Mouse (Mus musculus) cerebellum, adult 11-12 months (tissue): ENCODE data around the gene Cbln1.

Experiments used
- DNase-seq: peaks from one replicate; pipeline ENCODE4 v3.0.0; 2022

The Cbln1 gene

DNA sequence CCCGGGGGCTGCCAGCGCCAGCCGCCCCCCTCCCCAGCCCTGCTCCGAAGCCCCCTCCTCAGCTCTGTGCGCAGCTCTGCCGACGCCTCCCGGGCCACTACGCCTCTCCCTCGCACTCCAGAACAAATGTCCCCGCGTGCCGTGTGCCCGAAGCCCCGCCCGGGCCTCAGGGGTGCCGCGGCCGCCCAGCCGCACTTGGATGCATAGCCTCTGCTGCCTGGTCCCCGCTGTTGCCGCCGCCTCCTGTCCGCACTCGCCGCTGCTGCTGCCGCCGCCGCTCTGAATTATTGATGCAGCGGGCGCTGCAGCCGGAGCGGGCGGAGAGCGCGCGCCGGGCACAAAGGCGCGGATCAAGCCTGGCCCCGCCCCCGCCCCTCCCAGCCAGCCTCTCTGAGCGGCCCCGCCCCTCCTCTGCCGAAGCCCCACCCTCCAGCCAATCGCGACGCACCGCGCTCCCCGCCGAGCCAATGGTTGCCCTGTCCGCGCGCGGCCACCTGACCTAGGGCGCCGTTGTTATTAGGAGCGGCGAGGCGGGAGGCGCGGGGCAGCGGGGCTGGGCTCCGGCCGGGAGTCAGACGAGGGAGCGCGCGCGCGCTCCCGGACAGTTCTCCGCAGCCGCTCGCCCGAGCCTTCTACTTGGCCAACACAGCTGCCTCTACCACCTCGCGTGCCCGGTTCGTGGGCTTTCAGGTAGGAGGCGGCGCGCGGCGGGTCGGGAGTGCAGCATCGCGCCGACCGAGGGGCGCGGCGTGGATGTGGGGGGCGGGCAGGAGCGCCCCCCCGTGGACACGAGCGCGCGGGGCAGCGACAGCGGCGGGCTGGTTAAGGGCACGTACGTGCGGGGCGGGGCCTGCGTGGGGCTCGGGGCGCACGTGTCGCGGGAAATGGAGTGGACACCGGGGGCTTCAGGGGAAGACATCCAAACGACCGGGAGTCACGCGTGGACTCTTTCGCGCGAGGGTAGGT, at the start of gene Cbln1:
Gene Cbln1 (minus strand): TSS at position 339 of the 966 bp plus-strand sequence.
- DNase-seq, result peak; percentile 96

DNA sequence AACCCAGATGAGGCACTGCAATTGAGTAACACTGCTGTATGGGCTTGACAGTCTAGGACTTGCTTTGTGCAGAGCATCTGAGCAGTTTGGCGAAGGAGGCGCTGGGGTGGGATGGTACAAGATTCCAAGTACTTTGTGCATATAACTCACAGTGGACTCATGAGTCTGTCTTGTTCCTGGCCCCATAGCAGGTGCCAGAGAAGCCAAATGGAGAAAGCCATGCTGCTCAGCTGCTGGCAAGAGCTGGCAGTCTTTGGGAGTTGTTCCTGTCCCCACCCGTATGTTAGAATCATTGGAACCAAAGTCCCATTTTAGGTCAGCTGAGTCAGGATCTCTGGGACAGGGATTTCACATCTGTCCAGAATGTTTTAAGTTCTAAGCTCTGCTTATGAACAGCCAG, 44.7 kb upstream of the Cbln1 start:
- DNase-seq, result peak; percentile 41

DNA sequence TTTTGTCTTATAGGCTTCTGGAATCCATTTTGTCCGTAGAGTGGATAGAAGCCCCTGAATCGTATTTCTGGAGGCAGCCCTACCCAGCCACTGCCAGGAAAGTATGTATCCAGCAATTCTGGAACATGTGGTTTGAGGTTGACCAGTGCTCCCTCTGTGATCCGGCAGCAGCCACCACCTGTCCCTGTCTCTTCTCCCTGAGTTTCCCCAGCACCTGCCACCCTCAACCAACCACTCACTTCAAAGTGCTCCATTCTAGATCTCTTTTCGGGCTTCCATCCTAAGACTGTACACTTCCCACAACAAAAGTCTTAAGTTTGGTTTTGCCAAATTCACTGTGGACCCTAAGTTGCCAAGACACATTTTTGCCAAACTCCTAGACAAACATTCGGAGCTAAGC, 41.4 kb upstream of the Cbln1 start:
- no peak for DNase-seq

DNA sequence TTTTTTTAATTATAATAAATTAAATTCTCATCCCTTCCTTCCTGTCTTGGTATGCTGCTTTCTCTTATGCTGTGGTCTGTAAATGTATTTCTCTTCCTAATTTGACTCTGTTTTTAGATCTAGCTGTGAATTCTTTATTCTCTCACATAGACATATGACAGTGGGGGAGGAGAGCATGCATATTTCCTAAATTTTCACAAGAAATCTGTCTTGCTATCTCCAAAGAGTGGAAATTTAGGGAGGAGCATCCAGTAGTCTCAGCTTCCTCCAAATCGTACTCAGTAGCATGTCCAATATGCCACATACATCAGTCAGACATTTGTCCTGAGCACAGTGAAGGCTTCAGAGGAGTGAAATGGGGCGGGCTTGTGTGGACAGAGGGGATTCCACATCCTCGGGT, 40.9 kb upstream of the Cbln1 start:
- DNase-seq, result no peak

DNA sequence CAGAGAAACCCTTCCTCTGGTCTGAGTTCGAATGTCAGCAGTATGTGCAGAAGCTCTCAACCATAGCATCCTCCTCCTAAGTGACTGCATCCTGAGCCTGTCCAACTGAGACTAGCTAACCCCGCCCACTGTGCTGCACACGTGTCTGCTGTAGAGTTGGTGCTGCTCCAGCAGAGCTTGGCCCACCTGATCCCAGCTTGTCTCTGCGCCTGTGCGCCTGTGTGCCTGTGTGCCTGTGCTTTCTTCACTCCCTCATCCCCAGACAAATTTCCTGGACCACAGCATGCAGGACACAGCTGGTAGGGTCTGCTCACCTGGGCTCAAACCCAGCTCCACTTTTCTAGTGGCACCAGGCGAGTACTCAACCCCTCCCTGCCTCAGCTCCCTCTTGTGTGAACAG, 40.2 kb upstream of the Cbln1 start:
- DNase-seq, result peak; percentile 62

DNA sequence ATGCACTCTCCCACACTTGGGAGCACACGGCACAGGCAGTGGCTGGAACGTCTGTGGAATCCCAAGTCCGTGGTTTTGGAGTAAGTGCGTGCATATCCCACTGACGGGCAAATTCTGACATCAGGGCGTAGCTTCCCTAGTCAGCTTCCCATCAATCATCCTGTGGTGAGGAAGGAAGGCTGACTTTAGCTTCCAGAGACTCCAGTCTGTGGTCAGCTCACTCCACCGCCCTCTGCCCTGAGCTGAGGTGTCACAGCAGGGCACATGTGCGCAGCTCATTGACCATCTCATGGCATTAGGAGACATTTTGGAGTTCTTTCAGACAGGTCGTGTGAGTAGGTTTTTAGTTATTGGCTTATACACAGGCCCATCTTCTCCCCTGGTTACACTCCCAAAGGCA, 34.6 kb upstream of the Cbln1 start:
- DNase-seq, result no peak

DNA sequence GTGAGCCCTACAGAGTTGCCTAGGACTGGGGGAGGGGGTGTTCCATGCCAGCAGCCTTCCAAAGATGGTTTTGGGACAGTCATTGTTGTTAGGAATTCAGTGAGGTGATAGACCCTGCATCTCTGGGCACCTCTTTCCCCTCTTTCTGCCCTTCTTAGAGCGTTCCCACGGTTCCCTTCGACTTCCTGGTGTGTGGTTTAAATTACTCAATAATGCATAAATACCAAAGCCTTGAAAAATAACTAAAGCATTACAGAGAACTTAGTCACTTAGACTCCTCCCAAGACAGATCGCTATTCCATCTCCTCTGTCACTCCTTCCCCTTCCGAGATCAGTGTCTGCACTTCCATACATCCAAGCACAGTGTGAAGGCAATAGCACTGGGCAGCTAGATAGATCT, 32.0 kb upstream of the Cbln1 start:
- no peak for DNase-seq

DNA sequence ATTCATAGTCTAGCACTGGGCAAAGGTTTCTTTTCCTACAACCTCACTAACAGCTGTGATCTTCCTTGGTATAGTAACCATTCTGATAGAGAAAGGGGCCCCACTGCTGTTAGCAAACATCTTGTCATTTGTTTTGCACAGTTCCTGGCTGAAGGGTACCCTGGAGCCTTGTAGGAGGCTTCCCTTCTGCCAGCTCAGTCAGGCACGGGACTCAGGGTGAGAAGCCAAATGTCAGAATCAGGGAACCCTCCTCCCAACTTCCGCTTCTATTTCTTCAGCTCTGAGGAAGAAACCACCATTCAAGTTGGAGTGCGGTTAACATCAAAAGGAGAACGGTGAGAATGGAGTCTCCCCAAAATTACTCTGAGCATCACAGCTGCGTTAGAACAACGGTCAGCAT, 30.3 kb upstream of the Cbln1 start:
- DNase-seq, result no peak

DNA sequence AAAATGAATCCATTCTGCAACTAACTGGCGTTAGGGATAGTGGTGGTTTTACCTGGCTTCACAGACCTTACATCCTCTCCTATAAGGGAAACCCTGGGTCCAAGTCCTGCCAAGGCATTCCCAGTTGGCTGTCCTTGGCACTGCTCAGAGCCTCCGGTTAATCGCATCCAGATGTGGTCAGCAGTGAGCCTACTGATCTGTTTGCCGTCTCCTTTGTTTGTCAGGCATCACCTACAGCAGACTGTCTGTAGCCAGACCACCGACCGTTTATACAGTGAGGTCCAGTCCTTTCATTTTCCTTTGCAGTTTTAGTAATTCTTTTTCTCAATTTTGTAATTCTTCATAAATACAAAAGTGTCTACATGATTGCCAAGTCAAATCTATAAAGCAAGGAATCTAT, 25.2 kb upstream of the Cbln1 start:
- DNase-seq, result no peak

DNA sequence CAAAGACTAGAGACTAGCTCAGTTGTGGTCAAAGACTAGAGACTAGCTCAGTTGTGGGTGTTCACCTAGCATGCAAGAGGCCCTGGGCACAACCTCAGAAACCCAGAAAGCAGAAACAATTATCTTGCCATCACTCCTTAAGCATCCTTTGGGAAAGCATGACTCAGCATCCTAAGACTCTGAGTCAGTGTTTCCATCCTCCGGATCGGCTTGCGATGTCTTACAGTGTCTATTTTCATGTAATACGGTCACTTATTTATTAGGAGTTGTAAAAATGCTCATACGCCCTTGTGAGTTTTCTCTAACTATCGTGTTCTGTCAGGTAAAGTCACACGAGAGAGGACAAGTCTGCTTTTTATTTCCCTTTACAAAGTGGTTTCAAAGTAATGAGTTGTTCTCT, 24.1 kb upstream of the Cbln1 start:
- DNase-seq, result no peak

DNA sequence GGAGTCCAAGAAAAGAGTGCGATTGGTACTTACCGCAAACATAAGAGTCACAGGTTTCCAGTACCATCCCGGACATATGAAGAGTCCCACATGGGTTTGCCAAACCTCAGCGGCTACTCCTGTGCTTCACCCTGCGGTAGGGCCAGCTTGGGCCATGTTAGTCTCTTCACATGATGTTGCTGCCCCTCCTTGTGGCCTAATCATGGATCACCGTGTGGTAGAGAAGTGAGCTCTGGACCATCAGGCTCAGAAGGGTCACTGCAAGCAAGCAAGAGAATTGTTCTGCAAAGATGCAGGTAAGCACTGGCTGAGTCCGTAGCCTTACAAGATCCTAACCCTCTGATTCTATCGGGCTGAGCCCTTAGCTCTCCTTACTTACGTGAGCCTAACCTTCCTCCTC, 22.5 kb upstream of the Cbln1 start:
- peak; percentile 31 for DNase-seq

DNA sequence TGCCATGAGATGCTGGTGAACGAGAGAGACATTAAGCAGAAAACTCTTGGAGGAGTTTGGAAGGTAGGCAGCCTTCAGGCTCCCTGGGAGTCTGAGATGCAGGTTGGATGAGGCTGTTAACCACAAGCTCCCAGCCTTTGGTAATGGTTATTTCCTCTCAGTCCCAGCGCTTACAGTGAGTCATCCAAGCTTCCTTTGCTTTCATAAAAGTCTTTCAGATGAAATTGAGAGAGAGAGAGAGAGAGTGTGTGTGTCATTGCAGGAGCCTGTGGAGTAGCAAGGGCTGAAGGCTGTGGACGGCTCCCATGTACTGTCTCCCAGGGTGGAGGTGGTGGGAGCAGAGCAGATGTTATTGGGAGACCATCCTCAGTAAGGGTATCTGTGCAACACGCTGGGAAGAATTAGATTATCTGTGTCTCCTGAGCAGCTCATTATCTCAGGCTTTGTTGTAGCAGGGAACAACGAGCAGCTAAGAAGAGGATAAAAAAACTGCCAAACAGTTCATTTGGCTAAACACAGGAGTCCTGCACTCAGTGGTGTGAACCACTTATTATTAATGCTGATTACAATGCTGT, 17.5 kb upstream of the Cbln1 start:
- DNase-seq, result no peak

DNA sequence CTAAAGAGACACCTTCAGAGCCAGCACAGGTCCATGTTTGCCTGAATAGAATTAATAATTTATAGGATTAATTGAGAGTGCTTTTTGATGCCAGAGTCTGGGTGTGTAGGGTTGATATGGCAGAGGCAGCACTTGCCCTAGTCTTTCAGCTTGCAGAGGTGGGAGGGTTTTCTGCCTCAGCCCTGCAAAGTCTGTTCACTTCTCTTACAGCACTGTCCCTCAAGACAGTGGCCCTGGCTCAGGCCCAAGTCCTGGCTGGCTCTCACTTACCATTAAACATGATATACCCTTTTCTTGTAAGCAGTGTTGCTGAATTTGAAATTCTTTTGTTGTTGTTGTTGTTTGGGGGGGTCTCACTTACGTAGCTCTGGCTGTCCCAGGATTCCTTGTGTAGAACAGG, 9.0 kb upstream of the Cbln1 start:
- no peak for DNase-seq

DNA sequence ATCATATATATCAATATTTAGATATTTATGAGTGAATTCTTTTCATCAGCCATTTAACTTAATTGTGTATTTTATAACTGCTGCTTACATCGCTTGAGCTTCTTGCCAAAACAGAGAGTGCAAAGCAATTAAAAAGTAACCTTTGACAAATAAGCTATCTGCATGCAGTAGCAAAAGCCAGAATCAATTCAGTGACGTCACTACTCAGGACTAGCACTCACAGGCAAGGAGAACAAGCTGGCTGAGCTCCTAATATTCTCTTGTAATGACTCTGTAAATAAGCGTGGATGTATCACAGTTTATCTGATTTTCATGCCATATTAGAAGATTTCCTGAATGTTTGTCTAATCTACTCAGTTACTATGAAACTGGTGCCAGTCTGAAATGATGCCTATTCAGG, 5.8 kb upstream of the Cbln1 start:
- DNase-seq, result no peak

DNA sequence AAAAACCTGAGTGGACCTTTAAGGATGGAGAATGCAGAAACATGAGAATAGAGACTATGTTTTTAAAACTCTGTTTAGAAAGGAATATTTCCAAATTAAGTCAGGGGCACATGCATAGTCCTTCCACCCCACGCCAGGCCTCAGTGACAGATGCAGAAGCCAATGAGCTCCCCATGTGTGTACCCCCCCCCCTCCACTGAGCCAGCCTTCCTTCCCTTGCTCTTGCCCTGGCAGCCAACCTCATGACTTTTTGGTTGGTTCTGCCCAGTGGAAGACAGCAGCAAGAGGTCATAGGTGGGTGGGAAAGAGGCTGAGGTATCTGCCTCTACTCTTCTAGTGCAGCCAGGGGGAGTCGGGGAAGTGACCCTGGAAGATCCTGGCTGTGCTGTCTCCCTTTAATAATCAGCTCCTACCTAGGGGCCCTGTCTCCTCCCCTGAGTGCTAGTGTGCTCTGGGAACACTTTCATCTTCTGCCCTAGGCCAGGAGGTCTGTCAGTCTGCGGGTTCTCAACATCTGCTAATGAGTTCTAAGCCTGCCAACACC, 4.8 kb upstream of the Cbln1 start:
- DNase-seq, result no peak

DNA sequence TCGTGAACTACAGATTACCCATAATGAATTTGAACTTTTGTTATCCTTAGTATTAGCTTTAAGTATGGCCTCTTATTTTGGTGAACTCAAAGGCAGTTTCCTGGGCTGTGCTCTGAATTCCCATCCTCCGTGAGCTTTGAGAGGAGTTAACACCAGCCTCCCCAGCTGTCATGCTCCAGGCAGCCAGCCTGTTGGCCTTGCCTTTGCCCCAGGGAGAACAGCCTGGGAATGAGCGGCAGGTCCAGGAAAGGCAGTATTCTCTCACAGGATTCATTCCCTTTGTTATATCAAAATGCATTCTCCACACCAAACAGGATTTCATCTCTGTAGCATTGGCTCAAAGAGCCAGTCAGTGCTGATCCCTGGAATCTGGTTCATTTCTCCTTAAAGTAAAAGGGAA, 3.1 kb upstream of the Cbln1 start:
- DNase-seq, result peak; percentile 52

DNA sequence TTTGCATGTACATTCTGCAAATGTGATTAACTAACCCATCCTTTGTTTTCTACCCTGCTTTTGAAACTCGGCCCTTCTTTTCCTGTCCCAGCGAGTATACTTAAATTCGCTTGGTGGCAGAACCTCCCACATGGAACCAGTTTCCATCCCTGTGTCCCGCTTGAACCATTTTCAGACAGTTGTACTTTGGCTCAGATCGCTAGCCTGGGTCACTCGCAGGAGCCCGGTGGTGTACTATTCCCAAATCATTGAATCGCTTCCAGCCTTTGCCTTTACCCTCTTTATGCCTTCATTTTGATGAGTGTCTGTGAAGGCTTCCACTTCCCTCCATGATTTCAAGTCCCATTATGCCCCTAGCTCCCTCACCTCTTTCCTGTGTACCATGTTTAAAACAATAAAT, 2.0 kb upstream of the Cbln1 start:
- DNase-seq, result peak; percentile 48

DNA sequence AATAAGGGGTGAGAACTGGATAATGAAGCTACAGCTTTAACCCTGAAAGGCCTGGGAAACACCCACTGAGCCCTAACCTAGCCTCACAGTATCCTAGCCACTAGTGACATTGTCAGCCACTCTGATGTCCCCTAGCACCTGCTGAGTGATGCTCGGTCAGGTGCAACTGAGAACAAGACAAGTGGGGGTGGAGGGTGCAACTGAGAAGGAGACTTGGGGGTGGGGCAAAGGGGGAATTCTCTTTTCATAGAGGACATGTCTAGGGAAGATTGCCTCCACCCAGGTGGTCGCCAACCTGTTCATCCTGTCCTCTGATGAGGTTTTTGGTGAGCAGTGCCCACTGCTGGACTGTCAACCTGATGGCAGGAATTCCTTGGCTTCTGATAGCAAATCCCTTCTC, 1.5 kb upstream of the Cbln1 start:
- DNase-seq, result peak; percentile 67

DNA sequence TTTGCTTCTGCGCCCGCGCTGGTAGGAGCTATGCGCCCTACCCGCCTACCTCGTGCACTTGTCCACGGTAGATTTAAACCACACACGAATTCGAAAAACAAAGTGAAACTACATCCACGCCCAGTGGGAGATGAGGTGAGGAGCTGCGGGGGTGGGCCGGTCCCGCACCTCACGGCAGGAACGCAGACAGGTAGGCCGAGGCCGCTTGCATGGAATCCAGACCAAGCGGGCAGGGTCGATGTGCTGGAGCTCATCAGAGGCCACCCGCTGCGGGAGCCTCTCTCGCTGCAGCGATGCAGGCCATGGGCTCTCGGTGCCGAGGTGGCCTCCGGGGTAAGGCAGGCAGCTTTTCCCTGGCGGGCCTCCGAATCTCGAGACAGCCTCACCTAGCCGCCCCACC, 905 bp upstream of the Cbln1 start:
- DNase-seq, result peak; percentile 79

DNA sequence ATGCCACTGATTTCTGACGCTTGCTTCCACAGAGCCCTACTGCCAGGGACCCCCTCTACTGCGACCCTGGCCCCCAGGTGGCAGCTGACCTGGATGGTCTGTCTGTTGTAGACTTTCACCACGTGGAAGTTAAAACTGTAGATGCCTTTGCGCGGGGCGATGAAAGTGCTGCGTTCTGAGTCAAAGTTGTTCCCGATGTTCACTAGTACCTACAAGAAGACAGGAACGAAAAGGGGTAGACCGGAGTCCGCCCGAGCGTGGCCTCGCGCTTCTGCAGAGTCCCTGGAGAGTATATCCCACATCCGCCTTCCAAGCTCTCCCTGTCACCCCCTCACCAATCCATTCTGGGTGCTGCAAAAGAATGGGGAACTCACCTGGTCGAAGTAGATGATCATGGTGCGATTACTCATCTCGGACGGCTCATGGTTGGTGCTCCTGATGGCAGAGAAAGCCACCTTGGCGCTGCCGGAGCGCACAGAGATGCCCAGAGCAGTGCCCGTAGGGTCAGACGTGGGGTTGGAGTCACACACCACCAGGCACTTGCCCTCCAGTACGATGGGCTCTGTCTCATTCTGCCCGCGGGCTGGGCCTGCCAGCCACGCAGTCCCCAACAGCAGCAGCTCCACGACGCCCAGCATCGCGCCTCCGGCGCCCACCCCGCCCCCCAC, 672 bp downstream of the Cbln1 start:
- DNase-seq, result peak; percentile 70

DNA sequence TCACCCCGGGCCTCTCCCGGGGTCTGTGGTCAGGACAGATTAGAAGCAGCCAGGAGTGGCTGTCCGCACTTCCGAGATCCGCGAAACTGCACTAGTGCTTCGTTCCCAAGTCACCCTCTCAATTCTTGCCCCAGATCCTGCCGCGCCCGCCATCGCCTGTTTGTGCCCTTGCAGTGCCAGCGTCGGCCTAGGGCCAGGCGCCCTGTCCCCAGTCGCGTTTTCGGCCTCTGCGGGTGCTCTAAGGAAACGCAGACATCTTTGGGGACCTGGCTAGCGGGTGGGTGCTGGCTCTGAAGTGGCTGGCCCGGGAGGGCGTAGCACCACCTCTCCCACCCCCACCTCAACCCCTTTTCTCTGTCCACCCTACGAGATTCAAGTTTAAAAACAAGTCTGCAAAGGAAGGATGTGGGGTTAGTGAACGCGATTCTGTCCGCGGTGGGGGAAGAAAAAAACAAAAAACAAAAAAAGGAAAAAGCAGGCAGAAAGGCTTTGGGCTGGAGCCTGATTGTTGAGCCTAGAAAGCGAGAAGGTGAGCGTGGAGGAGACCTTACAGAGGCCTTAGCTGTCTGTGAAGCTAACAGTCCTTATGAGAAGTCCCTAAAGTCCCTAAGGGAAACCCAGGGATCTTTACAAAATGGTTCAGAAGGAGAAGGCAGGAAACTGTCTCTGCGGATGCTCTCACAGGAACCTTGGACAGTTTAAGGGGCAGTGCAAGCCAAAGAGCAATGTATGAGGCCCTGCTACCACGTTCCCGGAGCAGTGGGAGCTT, 1.4 kb downstream of the Cbln1 start:
- peak; percentile 30 for DNase-seq

DNA sequence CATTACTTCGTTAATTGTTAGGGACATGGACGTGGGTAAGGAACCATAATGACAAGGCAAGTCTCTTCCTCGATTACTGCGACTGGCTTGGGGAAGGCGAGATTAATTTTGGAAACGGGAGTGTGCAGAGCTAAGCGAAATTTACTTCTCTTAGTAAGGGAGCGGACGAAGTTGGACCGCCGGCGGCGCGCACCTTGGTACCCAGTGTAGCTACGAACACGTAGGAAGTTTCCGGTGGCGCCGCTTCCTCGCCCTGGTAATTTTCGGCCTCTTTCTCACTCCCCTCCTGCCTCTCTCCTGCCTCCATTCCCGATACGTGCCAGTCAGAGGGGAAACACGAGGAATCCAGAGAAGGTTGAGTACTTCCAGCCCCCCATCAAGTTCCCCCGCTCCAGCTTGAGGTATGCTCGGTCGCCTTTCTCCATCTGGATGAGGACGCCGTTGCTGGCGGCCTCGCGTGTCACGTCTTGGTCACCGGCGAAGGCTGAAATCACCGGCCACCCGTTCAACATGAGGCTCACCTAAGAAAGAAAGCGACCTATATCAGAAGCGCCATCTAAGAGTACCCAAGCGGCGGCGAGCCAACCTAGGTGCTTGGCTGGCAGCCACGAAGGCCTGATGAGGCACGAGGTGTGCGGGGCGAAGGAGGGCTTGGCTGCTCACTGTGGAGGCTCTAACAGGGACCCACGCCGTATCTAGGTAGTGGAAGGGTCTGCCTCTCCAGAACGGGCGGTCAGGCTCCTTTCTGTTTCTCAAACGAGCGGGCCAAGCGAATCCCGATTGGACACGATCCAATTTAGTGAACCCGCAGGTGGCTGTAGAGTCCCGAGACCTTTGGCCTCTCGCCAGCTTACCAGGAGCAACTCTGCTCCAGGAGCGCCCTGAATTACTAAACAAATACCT, 2.2 kb downstream of the Cbln1 start:
- DNase-seq, result peak; percentile 92
